Mouse (Mus musculus) kidney, postnatal 0 days (tissue): ENCODE results near the gene Gramd1b. TPM values are rescaled to one million over a fixed set of nuclear protein-coding genes. Genes with fewer than 3 reads are reported as not detected.

Experiments
- ATAC-seq: fragments of 200-750 bp; cut with Nextera tagmentation; replicated peaks from 2 replicates; pipeline ENCODE4 v1.8.0; 2017; ENCODE audit warnings: low read depth, moderate number of reproducible peaks, moderate TSS enrichment, moderate library complexity; ENCODE audit not compliant: low FRiP score
- DNase-seq: peaks from one replicate; pipeline ENCODE4 v3.0.0-alpha.2; 2016; ENCODE audit warnings: low spot score
- H3K27ac ChIP-seq: fragments of 300-500 bp; sonication (generic); 2 replicates; pipeline ENCODE4 v1.5.1; 2014; ENCODE audit warnings: mild to moderate bottlenecking
- H3K27me3 ChIP-seq: fragments of 300-500 bp; sonication (generic); 2 replicates; pipeline ENCODE4 v1.6.1; 2014; ENCODE audit warnings: low read length, mixed read lengths; ENCODE audit not compliant: insufficient read depth
- H3K36me3 ChIP-seq: fragments of 300-500 bp; sonication (generic); 2 replicates; pipeline ENCODE4 v1.6.1; 2014; ENCODE audit warnings: low read length, mixed read lengths; ENCODE audit not compliant: insufficient read depth
- H3K4me1 ChIP-seq: fragments of 300-500 bp; sonication (generic); replicated peaks from 2 replicates; pipeline ENCODE4 v1.6.1; 2014; ENCODE audit warnings: antibody characterized with exemption, low read length, mixed read lengths; ENCODE audit not compliant: insufficient read depth
- H3K4me2 ChIP-seq: fragments of 300-500 bp; sonication (generic); 2 replicates; pipeline ENCODE4 v1.6.1; 2014; ENCODE audit warnings: mild to moderate bottlenecking, low read length, moderate library complexity, mixed read lengths
- H3K4me3 ChIP-seq: fragments of 300-500 bp; sonication (generic); replicated peaks from 2 replicates; pipeline ENCODE4 v1.5.1; 2014; ENCODE audit warnings: low read depth, low read length
- H3K9ac ChIP-seq: fragments of 300-500 bp; sonication (generic); 2 replicates; pipeline ENCODE4 v1.6.1; 2014; ENCODE audit warnings: low read depth, low read length
- H3K9me3 ChIP-seq: fragments of 300-500 bp; sonication (generic); replicated peaks from 2 replicates; pipeline ENCODE4 v1.6.1; 2016; ENCODE audit warnings: low read length, inconsistent platforms, mixed read lengths
- CTCF ChIP-seq: IDR thresholded peaks from 2 replicates; pipeline ENCODE4 v1.5.1; 2016; ENCODE audit warnings: antibody characterized with exemption, low read depth, mild to moderate bottlenecking, moderate library complexity
- WGBS: fragments of 180-500 bp; shearing (Covaris S2); extraction: QIAGEN DNeasy Blood & Tissue Kit; methylation state at CpG from one replicate; pipeline ENCODE4 v1.1.7; 2014; 5-methylcytosine and 5-hydroxymethylcytosine counted together
- polyA plus RNA-seq: library from polyadenylated mRNA; unstranded; fragments of >200 nt; fragmentation: Nextera tagmentation; extraction: Ambion mirVana; gene quantifications from 2 replicates; pipeline ENCODE4 v1.2.1, GENCODE M21; 2015

Gramd1b gene
- polyA plus RNA-seq, 1 experiment from 2014 or later: 9.0 TPM

- no peak for TF ChIP-seq CTCF
- DNase-seq (no peak), ATAC-seq (peak; percentile 71; the same call in 1 of the 2 replicates)
- Histone ChIP-seq H3K4me2 (no peak overlapping the region), H3K9ac (no peak overlapping the region), H3K27me3 (no peaks in the 10 kb centered on the region), H3K4me3 (no peak overlapping the region), H3K27ac (peak overlapping the region; percentile 48; the same call in 1 of the 2 replicates), H3K4me1 (0 out of 2 replicates have a peak, but pooled peaks cover 10% of the 10 kb centered on the region), H3K36me3 (no peaks in the 10 kb centered on the region), H3K9me3 (no peaks in the 10 kb centered on the region)
- WGBS: 43% methylated on average over 5 of the region's 5 CpGs
Observed at GRCm38 (mm10) chr9:40336701-40337100, 194.5 kb downstream of the Gramd1b start.

GRCm38 (mm10) chr9:40334617-40335016 lies 196.6 kb downstream of the Gramd1b start:
- no peak for TF ChIP-seq CTCF
- no peaks in the 10 kb centered on the region for H3K27me3 ChIP-seq
- H3K4me1 ChIP-seq: 0 out of 2 replicates have a peak, but pooled peaks cover 8% of the 10 kb centered on the region
- H3K36me3 ChIP-seq: no peaks in the 10 kb centered on the region
- no peaks in the 10 kb centered on the region for H3K9me3 ChIP-seq
- ATAC-seq (no peak), DNase-seq (no peak)
- no peak overlapping the region for H3K4me3 ChIP-seq
- H3K27ac ChIP-seq: no peak overlapping the region
- 83% methylated on average over 2 of the region's 2 CpGs for WGBS
- no peak overlapping the region for H3K4me2 ChIP-seq
- no peak overlapping the region for H3K9ac ChIP-seq

GRCm38 (mm10) chr9:40333649-40334396 lies 197.4 kb downstream of the Gramd1b start:
- no peaks in the 10 kb centered on the region for H3K9me3 ChIP-seq
- H3K4me1 ChIP-seq: 0 out of 2 replicates have a peak, but pooled peaks cover 5% of the 10 kb centered on the region
- H3K4me2 ChIP-seq: no peak overlapping the region
- no peak overlapping the region for H3K4me3 ChIP-seq
- 54% methylated on average over 9 of the region's 9 CpGs for WGBS
- ATAC-seq (no peak), DNase-seq (peak; percentile 68)
- TF ChIP-seq CTCF: peak; percentile 88
- no peak overlapping the region for H3K27ac ChIP-seq
- H3K36me3 ChIP-seq: no peaks in the 10 kb centered on the region
- H3K27me3 ChIP-seq: no peaks in the 10 kb centered on the region
- no peak overlapping the region for H3K9ac ChIP-seq

GRCm38 (mm10) chr9:40332731-40333648 lies 198.2 kb downstream of the Gramd1b start:
- H3K9me3 ChIP-seq: no peaks in the 10 kb centered on the region
- H3K27me3 ChIP-seq: no peaks in the 10 kb centered on the region
- DNase-seq (no peak), ATAC-seq (no peak)
- no peak overlapping the region for H3K4me2 ChIP-seq
- H3K9ac ChIP-seq: no peak overlapping the region
- H3K4me3 ChIP-seq: no peak overlapping the region
- no peaks in the 10 kb centered on the region for H3K36me3 ChIP-seq
- H3K4me1 ChIP-seq: 0 out of 2 replicates have a peak, but pooled peaks cover 5% of the 10 kb centered on the region
- TF ChIP-seq CTCF: no peak
- H3K27ac ChIP-seq: no peak overlapping the region
- 78% methylated on average over 31 of the region's 31 CpGs for WGBS

GRCm38 (mm10) chr9:40332326-40332725 lies 198.9 kb downstream of the Gramd1b start:
- no peaks in the 10 kb centered on the region for H3K9me3 ChIP-seq
- no peaks in the 10 kb centered on the region for H3K27me3 ChIP-seq
- no peak overlapping the region for H3K9ac ChIP-seq
- no peak for ATAC-seq
- H3K4me2 ChIP-seq: no peak overlapping the region
- no peak overlapping the region for H3K27ac ChIP-seq
- TF ChIP-seq CTCF: no peak
- 92% methylated on average over 4 of the region's 4 CpGs for WGBS
- H3K4me3 ChIP-seq: no peak overlapping the region
- DNase-seq: no peak
- H3K4me1 ChIP-seq: 0 out of 2 replicates have a peak, but pooled peaks cover 5% of the 10 kb centered on the region
- H3K36me3 ChIP-seq: no peaks in the 10 kb centered on the region
